Mouse (Mus musculus): ENCODE results near the gene Igf2bp3. TPM values are rescaled to one million over a fixed set of nuclear protein-coding genes. Genes with fewer than 3 reads are reported as not detected.

Gene Igf2bp3
- total and polyA plus RNA-seq, 2 experiments from 2014 or later: 12.3 to 12.8 TPM

DNA sequence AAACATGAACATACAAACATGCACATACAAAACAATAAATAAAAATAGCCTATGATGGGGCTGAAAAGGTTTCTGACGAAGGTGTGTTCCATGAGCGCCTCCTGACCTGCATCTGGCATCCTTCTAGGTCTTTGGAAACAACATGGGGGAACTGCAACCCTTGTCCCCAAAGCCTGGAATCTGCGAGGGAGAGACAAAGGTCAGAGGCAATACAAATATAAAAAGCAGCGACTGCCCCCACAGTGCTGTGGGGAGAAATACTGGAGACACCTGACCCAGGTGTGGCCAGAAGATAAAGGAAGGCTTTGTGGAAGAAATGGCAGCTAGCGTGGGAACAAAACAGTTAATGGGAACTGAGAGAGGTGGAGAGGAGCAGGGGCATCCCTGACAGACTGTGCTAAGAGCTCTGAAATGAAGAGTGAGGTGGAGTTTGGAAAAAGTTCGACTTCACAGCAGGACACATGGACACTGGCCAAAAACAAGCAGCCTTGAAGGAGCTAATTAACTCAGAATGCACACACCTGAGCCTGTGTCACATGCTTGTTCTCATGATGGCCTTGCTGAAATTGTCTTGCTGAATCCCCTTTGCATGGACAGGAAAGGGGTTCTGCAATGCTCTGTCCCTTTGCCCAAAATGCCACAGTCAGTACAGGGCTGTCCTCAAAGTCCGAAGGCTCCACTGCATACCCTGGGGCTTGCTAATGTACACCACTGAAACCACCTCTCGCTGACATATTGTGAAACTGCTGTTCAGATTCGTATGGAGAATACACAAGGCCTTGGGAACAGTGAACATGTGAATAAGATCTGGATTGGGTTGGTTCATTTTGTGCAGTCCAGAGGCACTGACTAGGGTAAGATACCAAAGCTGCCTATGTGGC, 64.2 kb downstream of the Igf2bp3 start:
- H3K9me3 ChIP-seq (ENCODE audit: low read length): no peaks in the 10 kb centered on the region
- H3K27me3 ChIP-seq (ENCODE audit: insufficient read depth, low read length): no peaks in the 10 kb centered on the region
- no peak; the same call in 1 of the 2 replicates for ATAC-seq
- DNase-seq: no peak
- WGBS: 72% methylated on average over 9 of the region's 9 CpGs
- no peak overlapping the region for H3K27ac ChIP-seq (ENCODE audit: low read depth, low read length)
- no peak overlapping the region for H3K9ac ChIP-seq
- no peak for TF ChIP-seq CTCF (IDR thresholded peaks at IDR 0.05; ENCODE audit: low read depth)
- H3K4me3 ChIP-seq (ENCODE audit: low read depth, low read length): no peak overlapping the region
- no peak overlapping the region for H3K4me2 ChIP-seq (ENCODE audit: low read depth)
- H3K36me3 ChIP-seq (ENCODE audit: insufficient read depth): no peaks in the 10 kb centered on the region
- H3K4me1 ChIP-seq (ENCODE audit: insufficient read depth): no peaks in the 10 kb centered on the region

DNA sequence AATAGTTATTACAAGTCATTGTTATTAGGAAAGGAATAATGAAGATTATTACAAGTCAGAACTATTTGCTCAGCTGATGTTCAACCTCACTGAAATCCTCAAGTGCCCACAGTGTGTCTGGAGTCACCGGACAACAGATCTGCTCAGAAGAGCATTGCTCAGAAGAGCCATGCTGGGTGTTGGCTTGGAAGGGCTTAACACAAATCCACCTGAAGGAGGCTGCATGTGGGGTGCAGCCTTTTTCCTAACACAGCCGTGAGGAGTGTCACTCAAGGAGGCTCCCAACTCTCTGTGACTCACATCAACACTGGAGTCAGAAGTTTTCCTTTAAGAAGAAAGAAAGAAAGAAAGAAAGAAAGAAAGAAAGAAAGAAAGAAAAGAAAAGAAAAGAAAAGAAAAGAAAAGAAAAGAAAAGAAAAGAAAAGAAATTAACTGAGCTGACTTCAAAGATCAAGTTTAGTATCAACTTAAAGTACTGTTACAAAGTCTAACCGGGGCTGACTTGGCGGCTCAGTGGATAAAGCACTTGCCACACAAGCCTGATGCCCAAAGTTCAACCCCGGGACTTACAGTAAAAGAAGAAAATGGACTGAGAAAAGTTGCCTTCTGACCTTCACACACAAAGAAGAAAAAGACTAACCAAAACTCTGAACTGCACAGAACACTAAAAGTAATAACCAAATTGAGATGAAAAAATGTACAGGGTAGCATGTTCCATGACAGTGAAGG, 65.4 kb downstream of the Igf2bp3 start:
- 78% methylated on average over 5 of the region's 5 CpGs for WGBS

DNA sequence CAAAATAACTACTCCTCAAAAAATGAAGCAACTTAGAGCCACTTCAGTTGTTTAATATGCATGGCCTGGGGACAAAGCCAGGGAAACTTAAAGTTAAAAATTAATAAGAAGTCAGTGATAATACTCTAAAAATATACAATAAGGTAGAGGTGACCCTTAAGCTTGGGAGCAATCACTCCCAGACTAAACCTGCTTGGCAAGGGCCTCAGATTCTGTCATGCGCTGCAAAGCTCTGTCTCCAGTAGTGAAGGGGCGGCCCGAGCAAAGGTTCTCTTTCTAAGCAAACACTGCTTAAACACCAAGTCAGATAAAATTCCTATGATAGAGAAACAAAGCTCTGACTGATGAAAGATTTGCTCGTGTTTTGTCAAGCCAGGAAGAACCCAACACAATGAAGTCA, 66.0 kb downstream of the Igf2bp3 start:
- no peaks in the 10 kb centered on the region for H3K27me3 ChIP-seq (ENCODE audit: insufficient read depth, low read length)
- H3K9ac ChIP-seq: no peak overlapping the region
- H3K27ac ChIP-seq (ENCODE audit: low read depth, low read length): no peak overlapping the region
- H3K4me1 ChIP-seq (ENCODE audit: insufficient read depth): no peaks in the 10 kb centered on the region
- no peaks in the 10 kb centered on the region for H3K36me3 ChIP-seq (ENCODE audit: insufficient read depth)
- no peak overlapping the region for H3K4me2 ChIP-seq (ENCODE audit: low read depth)
- 81% methylated on average over 4 of the region's 4 CpGs for WGBS
- no peak for TF ChIP-seq CTCF (IDR thresholded peaks at IDR 0.05; ENCODE audit: low read depth)
- ATAC-seq (no peak), DNase-seq (no peak)
- H3K9me3 ChIP-seq (ENCODE audit: low read length): no peaks in the 10 kb centered on the region
- no peak overlapping the region for H3K4me3 ChIP-seq (ENCODE audit: low read depth, low read length)

More for the DNA sequence above, 65.4 kb downstream of the Igf2bp3 start:
- Histone ChIP-seq H3K36me3 (ENCODE audit: insufficient read depth) (no peaks in the 10 kb centered on the region), H3K9ac (no peak overlapping the region), H3K4me2 (ENCODE audit: low read depth) (no peak overlapping the region), H3K27me3 (ENCODE audit: insufficient read depth, low read length) (no peaks in the 10 kb centered on the region), H3K9me3 (ENCODE audit: low read length) (no peaks in the 10 kb centered on the region), H3K4me3 (ENCODE audit: low read depth, low read length) (no peak overlapping the region), H3K4me1 (ENCODE audit: insufficient read depth) (no peaks in the 10 kb centered on the region), H3K27ac (ENCODE audit: low read depth, low read length) (no peak overlapping the region)
- no peak for ATAC-seq
- DNase-seq: no peak
- TF ChIP-seq CTCF (IDR thresholded peaks at IDR 0.05; ENCODE audit: low read depth): no peak

DNA sequence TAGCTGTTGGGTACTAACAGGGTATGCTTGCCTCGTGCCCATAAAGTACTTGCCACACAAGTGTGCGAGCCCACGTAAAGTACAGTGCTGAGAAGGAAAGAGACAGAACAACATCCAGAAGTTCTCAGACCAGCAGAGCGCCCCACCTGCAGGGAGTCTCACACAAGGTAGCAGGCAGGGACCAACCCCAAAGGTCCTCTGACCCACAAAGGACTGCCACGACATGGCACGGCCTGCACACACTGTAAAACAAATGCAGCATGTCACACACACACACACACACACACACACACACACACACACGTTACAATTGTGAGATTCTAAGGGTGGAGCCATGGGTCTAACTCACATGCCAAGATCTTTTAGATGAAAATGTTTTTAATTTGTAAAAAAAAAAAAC, 66.4 kb downstream of the Igf2bp3 start:
- no peak overlapping the region for H3K27ac ChIP-seq (ENCODE audit: low read depth, low read length)
- H3K4me2 ChIP-seq (ENCODE audit: low read depth): no peak overlapping the region
- H3K9ac ChIP-seq: no peak overlapping the region
- DNase-seq (no peak), ATAC-seq (no peak)
- H3K36me3 ChIP-seq (ENCODE audit: insufficient read depth): no peaks in the 10 kb centered on the region
- no peaks in the 10 kb centered on the region for H3K9me3 ChIP-seq (ENCODE audit: low read length)
- H3K4me1 ChIP-seq (ENCODE audit: insufficient read depth): no peaks in the 10 kb centered on the region
- H3K4me3 ChIP-seq (ENCODE audit: low read depth, low read length): no peak overlapping the region
- TF ChIP-seq CTCF (IDR thresholded peaks at IDR 0.05; ENCODE audit: low read depth): no peak
- H3K27me3 ChIP-seq (ENCODE audit: insufficient read depth, low read length): no peaks in the 10 kb centered on the region
- WGBS: 88% methylated on average over 7 of the region's 7 CpGs

DNA sequence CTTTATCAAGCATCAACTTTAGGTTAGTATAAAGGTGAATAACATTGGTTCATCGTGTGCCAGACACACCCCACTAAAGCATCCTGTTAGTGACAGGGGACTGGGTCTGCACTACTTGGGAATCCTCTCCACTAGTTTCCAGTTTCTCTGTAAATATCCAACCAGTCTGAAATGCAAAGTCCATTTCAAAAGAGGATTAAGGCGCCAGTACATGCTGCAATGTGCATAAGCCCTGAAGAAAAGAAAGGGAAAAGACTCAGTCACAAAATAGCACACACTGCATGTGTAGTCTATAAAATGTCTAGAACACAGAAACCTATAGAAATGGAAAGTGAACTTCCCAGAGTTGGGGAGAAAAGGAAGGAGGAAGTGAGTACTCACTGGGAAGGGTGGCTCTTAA, 68.3 kb downstream of the Igf2bp3 start:
- 60% methylated on average over 2 of the region's 2 CpGs for WGBS
- no peak overlapping the region for H3K27ac ChIP-seq (ENCODE audit: low read depth, low read length)
- ATAC-seq: no peak
- no peak overlapping the region for H3K4me2 ChIP-seq (ENCODE audit: low read depth)
- no peak for DNase-seq
- H3K9me3 ChIP-seq (ENCODE audit: low read length): no peaks in the 10 kb centered on the region
- no peak overlapping the region for H3K4me3 ChIP-seq (ENCODE audit: low read depth, low read length)
- H3K36me3 ChIP-seq (ENCODE audit: insufficient read depth): no peaks in the 10 kb centered on the region
- no peak for TF ChIP-seq CTCF (IDR thresholded peaks at IDR 0.05; ENCODE audit: low read depth)
- H3K4me1 ChIP-seq (ENCODE audit: insufficient read depth): no peaks in the 10 kb centered on the region
- no peak overlapping the region for H3K9ac ChIP-seq
- no peaks in the 10 kb centered on the region for H3K27me3 ChIP-seq (ENCODE audit: insufficient read depth, low read length)

DNA sequence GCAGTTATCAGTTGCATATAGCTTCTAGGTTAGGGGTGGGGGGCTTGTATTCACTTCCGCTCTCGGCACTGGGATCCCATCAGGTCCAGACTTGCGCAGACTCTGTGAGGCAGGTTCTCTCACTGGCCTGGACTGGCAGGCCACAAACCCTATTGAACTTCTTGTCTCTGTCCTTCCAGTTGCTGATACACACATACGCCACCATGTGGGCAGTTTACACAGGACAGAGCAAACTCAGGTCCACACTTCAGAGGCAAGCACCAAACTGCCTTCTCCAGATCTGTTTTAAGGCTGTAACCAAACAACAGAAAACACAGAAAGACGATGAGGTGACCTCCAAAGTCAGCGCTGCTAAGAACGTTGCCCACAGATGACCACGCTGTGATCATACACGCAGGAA, 72.3 kb downstream of the Igf2bp3 start:
- H3K9ac ChIP-seq: no peak overlapping the region
- no peak overlapping the region for H3K27ac ChIP-seq (ENCODE audit: low read depth, low read length)
- TF ChIP-seq CTCF (IDR thresholded peaks at IDR 0.05; ENCODE audit: low read depth): peak; percentile 48
- H3K9me3 ChIP-seq (ENCODE audit: low read length): no peaks in the 10 kb centered on the region
- no peaks in the 10 kb centered on the region for H3K4me1 ChIP-seq (ENCODE audit: insufficient read depth)
- DNase-seq: no peak
- 92% methylated on average over 9 of the region's 9 CpGs for WGBS
- H3K4me2 ChIP-seq (ENCODE audit: low read depth): no peak overlapping the region
- no peaks in the 10 kb centered on the region for H3K27me3 ChIP-seq (ENCODE audit: insufficient read depth, low read length)
- no peak overlapping the region for H3K4me3 ChIP-seq (ENCODE audit: low read depth, low read length)
- ATAC-seq: no peak
- no peaks in the 10 kb centered on the region for H3K36me3 ChIP-seq (ENCODE audit: insufficient read depth)

DNA sequence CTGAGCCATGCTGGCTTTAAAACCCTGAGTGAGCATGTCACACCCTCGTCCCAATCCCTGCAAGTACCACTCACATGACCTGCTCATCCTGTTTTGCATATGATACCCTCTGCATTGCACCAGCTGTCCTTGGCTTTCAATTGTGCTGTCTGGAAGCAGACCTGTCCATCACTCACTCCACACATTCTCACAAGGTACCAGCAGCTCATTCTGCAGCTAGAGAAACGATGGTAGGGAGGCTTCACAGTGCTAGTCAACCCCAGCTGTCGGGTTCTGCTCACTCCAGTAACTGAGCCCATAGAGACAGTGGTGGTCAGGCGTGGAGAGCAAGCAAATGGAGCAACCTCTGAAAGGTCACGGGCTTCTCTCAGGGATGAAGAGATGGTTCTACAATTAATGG, 73.6 kb downstream of the Igf2bp3 start:
- Histone ChIP-seq H3K9me3 (ENCODE audit: low read length) (no peaks in the 10 kb centered on the region), H3K4me3 (ENCODE audit: low read depth, low read length) (no peak overlapping the region), H3K36me3 (ENCODE audit: insufficient read depth) (no peaks in the 10 kb centered on the region), H3K27ac (ENCODE audit: low read depth, low read length) (no peak overlapping the region), H3K27me3 (ENCODE audit: insufficient read depth, low read length) (no peaks in the 10 kb centered on the region), H3K4me2 (ENCODE audit: low read depth) (no peak overlapping the region), H3K4me1 (ENCODE audit: insufficient read depth) (no peaks in the 10 kb centered on the region), H3K9ac (no peak overlapping the region)
- TF ChIP-seq CTCF (IDR thresholded peaks at IDR 0.05; ENCODE audit: low read depth): no peak
- DNase-seq (no peak), ATAC-seq (no peak)
- WGBS: 75% methylated on average over 5 of the region's 5 CpGs

Measured in forebrain, postnatal 0 days (tissue).